Mouse (Mus musculus) gastrocnemius, postnatal 4 days (tissue): ENCODE data around the gene Gm17124. TPM values are rescaled to one million over a fixed set of nuclear protein-coding genes. Genes with fewer than 3 reads are reported as not detected.
"Not testable (repeated sequence)": the region's sequence is repeated elsewhere in the genome, so short reads cannot be mapped to it uniquely, and the experiment has no call there.

Experiments used
- DNase-seq, 2 experiments: peaks; one replicate each; pipeline ENCODE4 v3.0.0; 2021 to 2022; ENCODE audit warnings: low spot score in 2 of 2, mixed read lengths in 2 of 2
- long read RNA-seq, 2 experiments: library from polyadenylated mRNA; stranded (forward); transcript quantifications; one replicate each; pipeline ENCODE4 v2.0.0; 2021
- microRNA-seq: library from miRNA; unstranded; fragments of <30 nt; microRNA quantifications from one replicate; pipeline ENCODE4 v1.2.0, GENCODE M21; 2021
- total RNA-seq, 2 experiments: library from RNA; stranded (reverse); gene quantifications; 2 replicates each; pipeline ENCODE4 v1.2.3; 2021

Gm17124 gene
- total RNA-seq, result not detected
- long read RNA-seq, experiment 1, result 0 reads
- long read RNA-seq, experiment 2, result 0 reads

GRCm38 (mm10) chr14:42599782-42600181, at the start of gene Gm17124:
Gm17124 (minus strand) TSS chr14:42599882.
- not testable (repeated sequence) for DNase-seq

GRCm38 (mm10) chr14:42641817-42642216, 42.1 kb upstream of the Gm17124 start, which contains the start of gene Gm3633:
Gm3633 (minus strand) TSS chr14:42641917.
- DNase-seq, result not testable (repeated sequence)

Small RNA genes within 50 kb of the gene (microRNA-seq; reads per million reads assigned to microRNA genes)
- gene Gm23620 (not detected), gene Gm25228 (not detected)

Other genes with a start within 250 kb of the Gm17124 start
- not detected for gene Gm8005, start 160.2 kb downstream of the Gm17124 start, total RNA-seq
- gene Gm8011, start 136.0 kb downstream of the Gm17124 start, total RNA-seq, result not detected
- gene Gm8020, start 97.5 kb downstream of the Gm17124 start, total RNA-seq, result not detected
- not detected for gene Gm8024, start 75.6 kb downstream of the Gm17124 start, total RNA-seq
- gene Gm3633, start 42.0 kb upstream of the Gm17124 start, total RNA-seq, result not detected
- gene Gm10378, start 56.1 kb upstream of the Gm17124 start, total RNA-seq, result not detected
- not detected for gene Gm3015, start 168.9 kb upstream of the Gm17124 start, total RNA-seq
- gene Gm10377, start 198.1 kb upstream of the Gm17124 start, total RNA-seq, result not detected